Mouse (Mus musculus) mouse trophoblast stem cell (cell line): Measurements from ENCODE around the gene Zfand4.
"Not testable (repeated sequence)": the region's sequence is repeated elsewhere in the genome, so short reads cannot be mapped to it uniquely, and the experiment has no call there.

ENCODE experiments used
- in situ Hi-C, 2 experiments: fragments of 300-500 bp; cut with MseI, MboI; formaldehyde crosslinking; loops; 2 replicates in 1 of 2; 3 replicates in 1 of 2; pipeline ENCODE4 v1.15.1; 2025

Zfand4 gene

GRCm38 (mm10) chr6:116264018-116264651 is at the start of gene Zfand4:
Gene Zfand4 (plus strand): TSS chr6:116264222.
- in situ Hi-C loops: no loop called here

DNA sequence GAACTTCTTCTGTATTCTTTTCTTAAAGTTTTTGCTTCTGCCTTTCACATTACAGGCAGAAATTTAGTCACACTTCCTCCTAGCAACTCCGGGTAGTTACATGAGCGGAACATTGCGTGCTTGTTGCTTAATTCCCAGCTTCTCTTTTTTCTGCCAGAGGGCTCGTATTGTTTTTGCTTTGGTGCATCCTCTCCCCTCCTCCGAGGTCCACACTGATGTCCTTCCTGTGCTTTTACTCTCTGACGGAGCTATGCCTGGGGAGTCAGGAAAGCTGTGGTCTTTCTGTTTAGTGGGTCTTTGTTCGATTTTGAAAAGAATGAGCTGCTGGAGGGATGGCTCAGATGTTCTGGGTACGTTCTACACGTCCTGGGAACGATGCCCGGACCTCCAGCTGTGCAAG is 36.3 kb upstream of the Zfand4 start:
- in situ Hi-C loops: no loop called here

DNA sequence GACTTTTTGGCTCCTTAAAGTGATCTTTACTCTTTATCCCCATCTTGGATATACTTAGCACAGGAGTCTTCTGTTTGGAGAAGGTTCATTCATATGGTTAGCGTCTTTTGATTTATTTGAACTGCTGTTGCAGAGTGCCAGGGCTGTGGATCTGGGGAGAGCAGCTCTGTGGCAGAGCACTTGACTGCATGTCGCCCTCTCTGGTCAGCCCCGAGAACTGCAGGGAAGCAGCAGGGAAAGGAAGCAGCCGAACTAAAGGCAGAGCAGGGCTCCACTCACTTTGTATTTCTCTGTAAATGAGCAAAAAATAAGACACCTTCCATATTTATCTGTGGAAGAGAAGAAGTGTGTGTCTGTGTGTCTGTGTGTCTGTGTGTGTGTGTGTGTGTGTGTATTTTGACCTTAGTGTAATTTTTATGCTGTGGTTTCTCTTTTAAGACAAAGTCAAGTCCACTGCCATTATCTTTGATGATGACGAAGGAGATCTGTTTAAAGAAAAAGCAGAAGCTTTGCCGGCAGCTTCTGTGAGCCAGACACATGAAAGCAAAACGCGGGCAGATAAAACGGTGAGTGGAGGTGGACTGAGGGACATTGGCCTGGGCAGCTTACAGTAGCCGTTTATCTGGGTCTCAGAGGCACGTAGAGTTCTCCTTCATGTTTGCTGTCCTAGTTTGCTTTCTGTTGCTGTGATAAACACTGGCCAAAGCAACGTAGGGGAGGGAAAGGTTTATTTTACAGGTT is 35.1 kb upstream of the Zfand4 start:
- in situ Hi-C loops: no loop called here

GRCm38 (mm10) chr6:116234821-116235220 is 29.2 kb upstream of the Zfand4 start:
- in situ Hi-C loops: not testable (repeated sequence)

GRCm38 (mm10) chr6:116235336-116235735 is 28.7 kb upstream of the Zfand4 start:
- in situ Hi-C loops: no loop called here

DNA sequence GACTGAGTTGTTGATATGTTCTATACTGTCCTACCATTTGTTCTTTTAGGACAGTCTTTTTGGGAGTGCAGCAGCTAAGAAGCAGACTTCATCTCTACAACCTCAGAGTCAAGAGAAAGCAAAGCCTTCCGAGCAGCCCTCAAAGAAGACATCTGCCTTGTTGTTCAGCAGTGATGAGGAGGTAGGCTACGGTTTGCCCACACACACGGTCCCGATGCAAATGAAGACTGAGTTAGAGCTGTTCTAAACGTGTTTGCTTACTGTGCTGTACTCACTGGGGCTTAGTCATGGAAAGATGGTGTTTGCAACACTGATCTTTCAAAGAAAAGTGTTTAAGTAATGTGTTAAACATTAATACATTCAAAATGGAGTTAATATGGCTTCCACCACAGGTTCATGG is 25.9 kb upstream of the Zfand4 start:
- in situ Hi-C loops: no loop called here

GRCm38 (mm10) chr6:116240371-116240770 is 23.7 kb upstream of the Zfand4 start:
- in situ Hi-C loops: no loop called here

DNA sequence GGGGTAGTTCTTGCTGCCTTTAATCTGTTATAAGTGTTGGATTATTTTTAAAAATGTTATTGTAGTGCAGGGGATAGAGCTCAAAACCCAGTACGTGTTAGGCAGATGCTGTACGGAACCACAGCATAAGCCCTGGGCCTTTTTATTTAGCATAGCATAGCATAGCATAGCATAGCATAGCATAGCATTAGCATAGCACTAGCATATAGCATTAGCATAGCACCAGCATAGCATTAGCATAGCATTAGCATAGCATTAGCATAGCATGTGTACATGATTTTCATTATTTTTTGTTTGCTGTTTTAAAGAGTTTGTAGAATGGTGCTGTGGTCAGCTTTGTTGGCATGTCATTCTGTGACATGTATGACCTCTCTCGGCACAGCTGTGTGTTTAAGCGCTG is 4.4 kb upstream of the Zfand4 start:
- in situ Hi-C loops: no loop called here

DNA sequence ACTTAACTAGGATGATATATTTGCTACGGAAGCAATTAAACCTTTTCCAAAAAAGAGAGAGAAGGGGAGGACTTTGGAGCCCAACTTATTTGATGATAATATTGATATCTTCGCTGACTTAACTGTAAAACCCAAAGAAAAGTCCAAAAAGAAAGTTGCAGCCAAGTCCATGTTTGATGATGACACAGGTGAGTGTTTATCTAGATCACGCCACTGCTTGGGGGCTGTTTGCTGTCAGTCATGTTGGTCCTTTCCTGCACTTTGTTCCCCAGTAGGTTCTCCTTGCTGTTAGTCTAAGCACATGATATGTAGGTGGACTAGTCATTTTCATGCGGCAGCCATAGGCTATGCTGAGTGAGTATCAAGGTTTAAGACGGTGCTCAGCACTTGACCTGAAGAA is 3.5 kb upstream of the Zfand4 start:
- in situ Hi-C loops: no loop called here

DNA sequence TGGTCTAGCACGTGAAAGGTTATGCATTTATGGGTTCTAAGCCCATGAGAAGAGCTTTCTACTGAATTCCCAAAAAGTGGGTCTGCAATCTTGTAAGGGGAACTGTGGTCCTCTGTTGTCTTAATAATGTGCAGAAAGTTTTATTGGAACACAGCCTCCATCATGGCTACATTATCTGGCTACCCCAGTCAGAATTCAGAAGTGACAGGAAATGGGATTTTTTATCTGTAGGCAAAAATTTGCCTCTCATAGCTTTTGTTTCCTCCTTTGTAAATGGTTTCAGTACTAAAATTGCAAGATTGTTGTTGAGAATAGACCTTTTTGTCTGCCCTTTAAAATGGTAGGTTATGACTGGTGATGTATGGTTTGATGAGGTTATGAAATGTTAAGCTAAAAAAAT is 1.2 kb upstream of the Zfand4 start:
- in situ Hi-C loops: no loop called here

GRCm38 (mm10) chr6:116264836-116265235 is 814 bp downstream of the Zfand4 start:
- in situ Hi-C loops: no loop called here

- in situ Hi-C loops: no loop called here
These were observed 1.6 kb downstream of the Zfand4 start for GRCm38 (mm10) chr6:116265603-116266002.

DNA sequence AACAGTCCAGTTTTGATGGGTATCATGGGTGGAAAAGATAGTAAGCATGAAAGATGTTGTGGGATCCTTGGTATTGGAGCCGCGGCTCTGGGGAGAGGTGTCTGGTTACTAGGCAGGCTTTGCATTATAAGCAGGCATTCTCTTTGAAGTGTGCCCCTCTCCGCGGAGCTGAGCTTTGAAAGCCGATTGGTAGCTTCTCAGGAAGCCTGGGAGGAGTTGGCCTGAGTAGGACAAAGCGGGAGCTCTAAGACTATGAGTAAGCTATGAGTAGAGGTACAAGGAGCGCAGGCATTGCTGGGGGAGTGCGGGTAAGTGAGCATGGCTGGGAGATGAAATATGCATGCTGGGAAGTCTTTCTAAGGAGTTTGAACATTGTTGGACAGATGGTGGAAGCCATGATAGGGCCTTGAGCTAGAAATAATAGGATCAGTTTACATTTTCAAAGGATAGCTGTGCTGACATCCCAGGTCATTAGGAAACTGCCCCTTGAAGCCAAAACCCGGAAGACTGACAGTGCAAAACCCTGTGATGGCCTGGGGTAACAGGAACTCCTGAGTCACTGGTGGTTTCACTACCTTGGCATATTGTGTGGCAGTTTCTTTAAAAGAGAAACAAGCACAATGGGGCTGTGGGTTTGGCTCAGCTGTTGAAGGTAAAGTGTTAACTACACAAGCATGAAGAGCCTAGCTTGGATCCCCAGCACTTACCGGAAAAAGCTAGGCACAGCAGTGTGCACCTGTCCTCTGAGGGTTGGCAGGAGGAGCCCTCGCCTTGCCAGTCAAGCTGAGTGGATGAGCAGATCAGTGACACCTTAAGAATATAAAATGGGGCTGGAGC is 2.5 kb downstream of the Zfand4 start:
- in situ Hi-C loops: no loop called here

GRCm38 (mm10) chr6:116267110-116267423 is 3.0 kb downstream of the Zfand4 start:
- in situ Hi-C loops: no loop called here

GRCm38 (mm10) chr6:116275695-116276094 is 11.7 kb downstream of the Zfand4 start:
- in situ Hi-C loops: loop anchor here (25.0 kb wide), 1 partner anchor 287 kb away; the partner anchor contains the start of genes Gm5580 (in 2 of the 2) and Olfr214 (in 2 of the 2)

GRCm38 (mm10) chr6:116278679-116279317 is 14.8 kb downstream of the Zfand4 start:
- in situ Hi-C loops: loop anchor here (25.0 kb wide), 1 partner anchor 284 kb away; the partner anchor contains the start of genes Gm5580 (in 2 of the 2) and Olfr214 (in 2 of the 2)

GRCm38 (mm10) chr6:116281014-116281413 is 17.0 kb downstream of the Zfand4 start:
- in situ Hi-C loops: loop anchor here (25.0 kb wide), 1 partner anchor 281 kb away; the partner anchor contains the start of genes Gm5580 (in 2 of the 2) and Olfr214 (in 2 of the 2)

GRCm38 (mm10) chr6:116282546-116282945 is 18.5 kb downstream of the Zfand4 start:
- in situ Hi-C loops: loop anchor here (25.0 kb wide), 1 partner anchor 280 kb away; the partner anchor contains the start of genes Gm5580 (in 2 of the 2) and Olfr214 (in 2 of the 2)

- in situ Hi-C loops: loop anchor here (25.0 kb wide), 1 partner anchor 279 kb away; the partner anchor contains the start of genes Gm5580 (in 2 of the 2) and Olfr214 (in 2 of the 2)
These were observed 19.3 kb downstream of the Zfand4 start for GRCm38 (mm10) chr6:116283280-116283679.

DNA sequence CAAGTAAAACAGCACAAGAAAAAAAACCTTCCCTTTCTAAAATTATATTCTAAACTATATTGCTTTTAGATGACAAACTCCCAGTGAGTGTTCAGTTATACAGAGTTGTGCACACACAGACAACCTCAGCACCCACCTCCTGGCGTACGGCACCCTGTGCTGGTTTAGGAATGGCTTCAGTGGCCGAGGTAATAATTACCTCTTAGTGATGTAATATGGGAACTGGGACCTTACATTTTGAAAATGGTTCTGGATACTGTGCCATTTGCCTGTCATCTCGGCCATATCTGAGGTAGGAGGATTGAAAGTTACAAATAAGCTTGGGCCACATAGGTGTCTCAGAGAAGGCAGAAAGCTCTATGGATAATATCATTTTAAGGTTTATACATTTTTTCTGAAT is 22.3 kb downstream of the Zfand4 start:
- in situ Hi-C loops: loop anchor here (25.0 kb wide), 1 partner anchor 276 kb away; the partner anchor contains the start of genes Gm5580 (in 2 of the 2) and Olfr214 (in 2 of the 2)
